Mouse (Mus musculus) kidney, embryonic 14.5 days (tissue): ENCODE measurements around the gene Popdc3. TPM values are rescaled to one million over a fixed set of nuclear protein-coding genes. Genes with fewer than 3 reads are reported as not detected.

Experiments
- ATAC-seq: fragments of 200-750 bp; cut with Nextera tagmentation; 2 replicates; pipeline ENCODE4 v1.8.0; 2017; ENCODE audit warnings: moderate number of reproducible peaks, mild to moderate bottlenecking, moderate TSS enrichment, moderate library complexity; ENCODE audit not compliant: low FRiP score, low TSS enrichment
- H3K27ac ChIP-seq: fragments of 300-500 bp; sonication (generic); 2 replicates; pipeline ENCODE4 v1.5.1; 2014; ENCODE audit warnings: low read depth, mild to moderate bottlenecking, low read length, moderate library complexity, mixed read lengths
- H3K27me3 ChIP-seq: fragments of 300-500 bp; sonication (generic); 2 replicates; pipeline ENCODE4 v1.6.1; 2014; ENCODE audit warnings: mild to moderate bottlenecking, low read length; ENCODE audit not compliant: control insufficient read depth, insufficient read depth
- H3K36me3 ChIP-seq: fragments of 300-500 bp; sonication (generic); 2 replicates; pipeline ENCODE4 v1.6.1; 2014; ENCODE audit warnings: low read length, mixed read lengths; ENCODE audit not compliant: control insufficient read depth, insufficient read depth
- H3K4me1 ChIP-seq: fragments of 300-500 bp; sonication (generic); 2 replicates; pipeline ENCODE4 v1.6.1; 2014; ENCODE audit warnings: low read length, mixed read lengths; ENCODE audit not compliant: control insufficient read depth, insufficient read depth
- H3K4me2 ChIP-seq: fragments of 300-500 bp; sonication (generic); replicated peaks from 2 replicates; pipeline ENCODE4 v1.6.1; 2014; ENCODE audit warnings: low read depth, mild to moderate bottlenecking, low read length
- H3K4me3 ChIP-seq: fragments of 300-500 bp; sonication (generic); 2 replicates; pipeline ENCODE4 v1.5.1; 2014; ENCODE audit warnings: mild to moderate bottlenecking, low read length
- H3K9ac ChIP-seq: fragments of 300-500 bp; sonication (generic); 2 replicates; pipeline ENCODE4 v1.6.1; 2014; ENCODE audit warnings: low read depth, mild to moderate bottlenecking, low read length, moderate library complexity
- H3K9me3 ChIP-seq: fragments of 300-500 bp; sonication (generic); 2 replicates; pipeline ENCODE4 v1.6.1; 2016; ENCODE audit warnings: low read length; ENCODE audit not compliant: control insufficient read depth
- WGBS: fragments of 180-500 bp; shearing (Covaris S2); extraction: QIAGEN DNeasy Blood & Tissue Kit; methylation state at CpG from one replicate; pipeline ENCODE4 v1.1.7; 2014; 5-methylcytosine and 5-hydroxymethylcytosine counted together
- polyA plus RNA-seq: library from polyadenylated mRNA; unstranded; fragments of >200 nt; fragmentation: Nextera tagmentation; extraction: Ambion mirVana; gene quantifications from 2 replicates; pipeline ENCODE4 v1.2.1, GENCODE M21; 2014

Gene Popdc3
- polyA plus RNA-seq, 1 experiment from 2014 or later: 0.22 TPM

DNA sequence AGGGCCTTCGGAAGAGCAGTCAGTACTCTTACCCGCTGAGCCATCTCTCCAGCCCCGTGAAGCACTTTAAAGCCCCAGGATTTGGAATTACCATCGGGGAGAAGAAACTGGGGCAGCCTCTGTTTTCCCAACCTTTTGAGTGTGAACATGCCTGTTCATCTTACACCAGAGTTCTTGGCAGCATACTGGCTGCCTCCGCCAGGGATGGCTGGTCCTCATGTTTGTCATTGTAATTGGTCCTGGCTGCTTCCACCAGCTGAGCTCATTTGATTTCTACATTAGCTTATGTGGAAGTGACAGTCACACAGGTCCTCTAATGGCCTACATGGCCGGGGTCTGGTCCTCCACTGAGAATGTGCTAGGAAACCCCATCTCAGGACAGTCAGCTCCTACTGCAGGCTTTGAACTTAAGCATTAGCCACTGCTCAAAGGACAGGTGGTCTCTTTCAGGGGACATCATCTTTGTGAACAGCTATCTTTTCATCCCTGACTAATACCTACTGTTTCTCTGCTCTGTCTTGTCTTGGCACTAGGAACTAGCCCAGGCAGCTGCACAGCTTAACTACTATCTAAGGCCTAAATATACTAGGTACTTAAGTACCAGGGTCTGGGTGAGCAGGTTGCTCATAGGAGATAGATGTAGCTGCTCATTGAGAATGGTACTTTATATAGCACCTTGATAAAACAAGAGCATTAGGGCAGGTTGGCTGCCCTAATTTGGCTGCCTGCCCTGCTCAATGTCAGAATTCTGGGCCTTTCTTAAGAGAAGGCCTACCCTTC lies 33.7 kb upstream of the Popdc3 start:
- H3K4me2 ChIP-seq: no peak overlapping the region
- WGBS: over 99% methylated on average over 6 of the region's 6 CpGs
- H3K9me3 ChIP-seq: no peaks in the 10 kb centered on the region
- ATAC-seq: no peak
- peaks cover 5% of the 10 kb centered on the region for H3K36me3 ChIP-seq
- H3K9ac ChIP-seq: no peak overlapping the region
- H3K27me3 ChIP-seq: no peaks in the 10 kb centered on the region
- 0 out of 2 replicates have a peak, but pooled peaks cover 7% of the 10 kb centered on the region for H3K4me1 ChIP-seq
- no peak overlapping the region for H3K27ac ChIP-seq
- no peak overlapping the region for H3K4me3 ChIP-seq

DNA sequence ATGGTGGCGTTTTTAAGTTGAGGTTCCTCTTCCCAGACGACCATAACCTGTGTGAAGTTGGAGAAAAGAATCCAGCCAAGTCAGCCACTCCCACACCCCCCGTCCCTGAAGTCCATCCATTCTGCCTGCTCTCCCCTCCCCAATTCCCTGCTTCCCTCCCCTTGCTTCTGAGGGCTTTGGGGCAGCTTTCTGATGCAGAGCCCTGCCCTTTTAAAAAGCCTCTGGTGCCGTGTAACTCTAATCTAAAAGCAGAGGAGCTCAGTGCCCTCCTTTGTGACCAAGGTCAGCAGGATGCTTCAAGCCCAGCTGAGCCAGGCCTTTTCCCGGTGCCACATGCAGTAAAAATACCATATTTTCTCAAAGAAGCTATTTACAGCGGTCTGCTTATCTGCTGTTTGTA lies 31.1 kb upstream of the Popdc3 start:
- Histone ChIP-seq H3K4me3 (no peak overlapping the region), H3K4me1 (0 out of 2 replicates have a peak, but pooled peaks cover 7% of the 10 kb centered on the region), H3K27ac (no peak overlapping the region), H3K36me3 (peaks cover 23% of the 10 kb centered on the region), H3K27me3 (no peaks in the 10 kb centered on the region), H3K4me2 (no peak overlapping the region), H3K9ac (no peak overlapping the region), H3K9me3 (no peaks in the 10 kb centered on the region)
- no peak for ATAC-seq
- WGBS: 34% methylated on average over 6 of the region's 6 CpGs

DNA sequence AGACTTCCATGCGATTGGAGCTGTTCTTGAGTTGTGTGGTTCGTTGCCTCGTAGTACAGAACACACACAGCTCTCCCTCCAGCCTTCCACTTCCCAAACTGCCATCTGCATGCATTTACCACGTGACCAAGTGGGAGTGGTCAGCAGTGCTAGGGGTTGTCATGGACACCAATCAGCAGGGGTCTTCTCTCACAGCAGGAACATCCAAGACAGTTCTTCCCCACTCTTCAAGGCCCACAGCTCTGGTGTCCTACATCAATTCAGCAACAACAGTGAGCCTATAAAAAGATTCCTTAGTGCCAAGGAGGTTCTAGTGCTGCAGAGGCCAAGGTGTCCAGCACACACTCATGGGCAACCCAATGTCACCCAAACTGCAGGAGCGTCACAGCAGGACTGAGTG lies 26.8 kb upstream of the Popdc3 start:
- no peak for ATAC-seq

DNA sequence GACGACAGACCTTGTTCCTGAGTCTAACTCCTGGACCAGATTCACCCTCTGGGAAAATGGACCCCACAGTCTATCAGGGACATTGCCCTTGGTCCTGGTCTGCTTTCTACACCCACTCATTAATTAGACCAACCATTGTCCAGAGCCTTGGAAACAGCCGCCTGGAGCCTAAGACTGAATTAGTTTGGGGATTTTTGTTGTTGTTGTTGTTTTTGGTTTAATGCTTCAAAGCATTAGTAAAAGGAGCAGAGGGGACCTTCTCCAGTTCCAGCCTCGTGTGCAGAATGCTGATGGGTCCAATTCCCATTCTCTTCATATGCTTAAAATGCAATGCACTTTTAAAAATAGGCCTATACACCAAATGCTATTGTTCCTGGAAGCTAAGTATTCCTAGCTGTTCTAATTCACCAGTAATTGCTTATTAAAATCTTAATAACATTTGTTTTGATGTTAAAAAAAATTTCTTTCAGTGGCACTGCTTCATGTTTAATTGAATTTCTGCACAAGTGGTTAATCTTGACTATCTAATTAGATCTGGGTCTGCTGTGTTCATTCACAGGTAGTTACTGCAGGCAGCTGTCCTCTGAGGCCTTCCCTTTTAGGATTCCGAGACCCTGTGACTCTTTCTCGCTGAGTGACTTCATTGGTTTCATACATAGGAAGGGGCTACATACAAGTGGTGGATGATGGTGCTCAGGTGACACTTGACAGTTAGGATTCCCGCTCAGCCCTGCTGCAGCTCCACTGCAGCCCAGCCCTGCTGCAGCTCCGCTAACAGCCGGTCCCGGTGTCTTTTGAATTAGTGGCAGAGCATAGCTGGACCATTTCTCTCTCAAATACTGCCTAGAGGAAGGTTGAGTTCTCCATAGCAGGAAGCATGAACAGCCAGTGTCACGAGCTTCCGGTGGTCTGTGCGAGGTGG lies 25.9 kb upstream of the Popdc3 start:
- H3K9ac ChIP-seq: no peak overlapping the region
- no peaks in the 10 kb centered on the region for H3K27me3 ChIP-seq
- no peak overlapping the region for H3K4me2 ChIP-seq
- no peak for ATAC-seq
- H3K4me1 ChIP-seq: no peaks in the 10 kb centered on the region
- peaks cover 56% of the 10 kb centered on the region for H3K36me3 ChIP-seq
- H3K27ac ChIP-seq: no peak overlapping the region
- no peaks in the 10 kb centered on the region for H3K9me3 ChIP-seq
- H3K4me3 ChIP-seq: no peak overlapping the region
- 93% methylated on average over 12 of the region's 12 CpGs for WGBS

More for the DNA sequence above, 26.8 kb upstream of the Popdc3 start:
- 77% methylated on average over 5 of the region's 5 CpGs for WGBS
- H3K27me3 ChIP-seq: no peaks in the 10 kb centered on the region
- H3K27ac ChIP-seq: no peak overlapping the region
- H3K36me3 ChIP-seq: peaks cover 56% of the 10 kb centered on the region
- no peak overlapping the region for H3K9ac ChIP-seq
- H3K4me1 ChIP-seq: 0 out of 2 replicates have a peak, but pooled peaks cover 5% of the 10 kb centered on the region
- no peak overlapping the region for H3K4me3 ChIP-seq
- no peak overlapping the region for H3K4me2 ChIP-seq
- H3K9me3 ChIP-seq: no peaks in the 10 kb centered on the region

DNA sequence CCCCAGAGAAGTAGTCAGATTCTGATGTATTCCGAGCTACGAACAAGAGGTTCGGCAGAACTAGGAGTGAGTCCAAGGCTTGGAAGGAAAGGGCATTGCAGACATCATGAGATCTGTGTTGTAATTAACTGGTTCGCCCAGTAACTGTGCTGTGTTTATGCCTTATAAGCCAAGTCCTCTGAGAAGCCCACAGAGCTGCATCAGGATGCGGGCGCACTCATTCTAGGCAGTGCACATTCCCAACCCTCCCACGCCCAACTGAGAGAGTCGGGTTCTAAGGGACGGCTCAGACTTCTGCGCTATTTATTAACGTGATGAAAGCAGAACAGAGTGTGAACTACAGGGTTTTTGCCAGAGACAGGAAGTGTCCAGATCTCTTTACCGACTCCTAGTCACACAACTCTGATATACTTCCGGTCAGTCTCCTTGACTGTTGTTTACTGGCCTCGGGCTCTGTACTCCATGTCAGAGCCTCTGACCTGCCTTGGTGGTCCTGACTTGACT lies 23.3 kb upstream of the Popdc3 start:
- 91% methylated on average over 14 of the region's 14 CpGs for WGBS
- H3K4me1 ChIP-seq: no peaks in the 10 kb centered on the region
- ATAC-seq: no peak
- H3K27ac ChIP-seq: no peak overlapping the region
- peaks cover 69% of the 10 kb centered on the region for H3K36me3 ChIP-seq
- no peak overlapping the region for H3K4me3 ChIP-seq
- no peak overlapping the region for H3K4me2 ChIP-seq
- H3K9ac ChIP-seq: no peak overlapping the region
- H3K27me3 ChIP-seq: no peaks in the 10 kb centered on the region
- no peaks in the 10 kb centered on the region for H3K9me3 ChIP-seq

DNA sequence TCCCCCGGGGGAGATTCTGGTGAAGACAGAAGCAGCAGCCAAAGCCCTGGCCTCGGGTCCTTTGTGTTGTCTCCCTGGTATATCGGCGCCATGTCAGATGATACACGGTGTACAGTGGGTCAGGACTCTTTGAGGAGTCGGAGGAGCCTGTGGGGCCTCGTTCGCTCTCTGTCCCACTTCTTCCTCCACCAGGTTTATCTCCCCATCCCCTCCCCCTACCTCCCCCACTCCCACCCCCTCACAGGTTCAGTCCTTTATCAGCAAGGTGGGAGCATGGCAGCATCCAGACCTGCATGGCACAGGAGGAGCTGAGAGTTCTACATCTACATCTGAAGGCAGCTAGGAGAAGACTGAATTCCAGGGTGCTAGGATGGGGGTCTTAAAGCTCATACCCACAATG lies 12.0 kb upstream of the Popdc3 start:
- WGBS: 87% methylated on average over 8 of the region's 8 CpGs
- Histone ChIP-seq H3K27me3 (no peaks in the 10 kb centered on the region), H3K4me3 (no peak overlapping the region), H3K9me3 (no peaks in the 10 kb centered on the region), H3K9ac (no peak overlapping the region), H3K36me3 (no peaks in the 10 kb centered on the region; the same call in 1 of the 2 replicates), H3K4me2 (no peak overlapping the region), H3K27ac (no peak overlapping the region), H3K4me1 (no peaks in the 10 kb centered on the region)
- ATAC-seq: no peak

DNA sequence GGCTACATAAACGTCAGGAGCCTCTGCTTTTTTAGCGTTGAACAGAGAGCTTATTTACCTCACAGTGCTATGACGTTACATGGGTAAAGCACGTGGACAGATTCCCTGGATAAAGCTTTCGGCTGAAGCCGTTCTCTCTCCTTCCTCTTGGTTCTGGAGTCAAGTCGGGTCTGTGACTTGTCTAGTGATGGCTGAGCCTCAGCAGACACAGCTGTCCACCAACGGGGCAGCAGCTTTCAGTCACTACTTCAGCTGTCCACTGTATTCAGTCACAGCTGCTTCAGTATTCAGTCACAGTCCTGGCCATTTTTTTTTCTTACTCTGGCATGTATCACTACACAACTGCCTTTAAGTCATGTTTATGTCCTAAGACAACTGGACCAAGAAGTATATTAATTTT lies 4.0 kb upstream of the Popdc3 start:
- no peak overlapping the region for H3K4me2 ChIP-seq
- no peaks in the 10 kb centered on the region for H3K27me3 ChIP-seq
- H3K36me3 ChIP-seq: no peaks in the 10 kb centered on the region
- ATAC-seq: peak; percentile 72; the same call in 1 of the 2 replicates
- no peak overlapping the region for H3K27ac ChIP-seq
- no peaks in the 10 kb centered on the region; the same call in 1 of the 2 replicates for H3K9me3 ChIP-seq
- no peak overlapping the region for H3K9ac ChIP-seq
- 39% methylated on average over 8 of the region's 8 CpGs for WGBS
- no peak overlapping the region for H3K4me3 ChIP-seq
- no peaks in the 10 kb centered on the region for H3K4me1 ChIP-seq

DNA sequence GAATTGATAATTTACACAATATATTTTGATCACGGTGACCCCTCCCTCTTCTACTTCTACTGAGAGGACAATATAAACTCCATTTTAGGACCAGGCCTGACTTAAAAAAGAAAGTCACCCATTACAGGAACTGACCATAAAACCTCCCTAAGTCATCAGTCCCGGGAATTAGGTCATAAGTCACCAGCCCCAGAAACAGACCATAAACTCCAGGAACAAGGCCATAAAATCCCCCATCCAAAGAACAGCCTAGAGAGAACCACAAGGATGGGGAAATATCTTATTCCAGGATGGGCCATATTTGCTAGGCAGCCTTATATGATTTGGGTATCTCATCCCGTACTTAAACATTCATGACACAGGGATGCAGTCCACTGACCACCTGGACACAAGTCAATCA lies 3.6 kb upstream of the Popdc3 start:
- H3K36me3 ChIP-seq: no peaks in the 10 kb centered on the region
- no peaks in the 10 kb centered on the region for H3K4me1 ChIP-seq
- no peaks in the 10 kb centered on the region for H3K27me3 ChIP-seq
- no peak overlapping the region for H3K9ac ChIP-seq
- WGBS: 36% methylated on average over 3 of the region's 3 CpGs
- ATAC-seq: peak; percentile 60; the same call in 1 of the 2 replicates
- H3K4me2 ChIP-seq: no peak overlapping the region
- no peak overlapping the region for H3K4me3 ChIP-seq
- H3K9me3 ChIP-seq: no peaks in the 10 kb centered on the region; the same call in 1 of the 2 replicates
- no peak overlapping the region for H3K27ac ChIP-seq
